Comparison of ENCODE assay signal across 25 mouse cellular contexts in genomic region chr10:95709903-95710660, GRCm38 (mm10). TPM values are rescaled to one million over a fixed set of nuclear protein-coding genes. Genes with fewer than 3 reads are reported as not detected.
DNase-seq lines count a peak whose midpoint lies in the region; ATAC-seq and TF ChIP-seq lines count a peak whose summit lies in the region.
"Had no signal": no experiment of that assay in that cellular context is flagged by ENCODE, and none has a peak within 500 bp of the region (broad histone marks: within the 10 kb centered on the region; RNA-seq: fewer than 3 reads in every experiment).

No protein-coding gene starts in this region.

- H3K4me2 ChIP-seq in hindbrain, embryonic 13.5 days, result no peak overlapping the region
- H3K4me2 ChIP-seq in embryonic facial prominence, embryonic 13.5 days, result no peak overlapping the region
- no peak overlapping the region for H3K4me2 ChIP-seq in limb, embryonic 14.5 days (replicated peaks; ENCODE audit: low read depth, low read length, severe bottlenecking)

- DNase-seq in hindbrain, embryonic 10.5 days (ENCODE audit: low spot score), result no peak
- DNase-seq in brain, embryonic 14.5 days (ENCODE audit: low read depth), result peak; percentile 56
- peak; percentile 73 for DNase-seq in limb, embryonic 14.5 days (ENCODE audit: low spot score)
- DNase-seq in cerebellum, adult 11-12 months, result no peak
- no peak for DNase-seq in thymus, adult 2 months
- DNase-seq: adrenal gland, adult 8-10 months; cerebellum, adult 8-10 months; kidney, adult 9 months; layer of hippocampus, postnatal 36 days; left cerebral cortex, postnatal 4 days; lung, postnatal 10 days; retina, postnatal 1 day had no signal

- H3K4me3 ChIP-seq in hindbrain, embryonic 10.5 days, result no peak overlapping the region
- H3K4me3 ChIP-seq in hindbrain, embryonic 13.5 days, result no peak overlapping the region
- no peak overlapping the region for H3K4me3 ChIP-seq in embryonic facial prominence, embryonic 13.5 days
- no peak overlapping the region for H3K4me3 ChIP-seq in limb, embryonic 14.5 days (replicated peaks; ENCODE audit: low read length)
- no peak overlapping the region for H3K4me3 ChIP-seq in thymus, adult 2 months (ENCODE audit: control insufficient read depth, insufficient read depth, low read length)
- H3K4me3 ChIP-seq: erythroblast, embryonic 14.5 days; megakaryocyte, embryonic 14.5 days had no signal

- no peak overlapping the region for H3K9ac ChIP-seq in hindbrain, embryonic 13.5 days
- H3K9ac ChIP-seq in embryonic facial prominence, embryonic 13.5 days, result no peak overlapping the region
- H3K9ac ChIP-seq in limb, embryonic 14.5 days (ENCODE audit: low read depth, low read length, severe bottlenecking), result no peak overlapping the region

- TF ChIP-seq CTCF in brain, embryonic 14.5 days (IDR thresholded peaks at IDR 0.05; ENCODE audit: borderline replicate concordance, extremely low read depth, insufficient read depth, insufficient read length), result no peak
- no peak for TF ChIP-seq CTCF in thymus, adult 2 months (IDR thresholded peaks at IDR 0.05; ENCODE audit: borderline replicate concordance, control insufficient read depth, extremely low read depth, insufficient read depth, low read length, poor library complexity)

- H3K27me3 ChIP-seq in hindbrain, embryonic 10.5 days (ENCODE audit: insufficient read depth, poor library complexity, severe bottlenecking), result no peaks in the 10 kb centered on the region
- no peaks in the 10 kb centered on the region for H3K27me3 ChIP-seq in hindbrain, embryonic 13.5 days
- H3K27me3 ChIP-seq in embryonic facial prominence, embryonic 13.5 days, result no peaks in the 10 kb centered on the region
- H3K27me3 ChIP-seq in limb, embryonic 14.5 days (ENCODE audit: control insufficient read depth, insufficient read depth, low read length), result no peaks in the 10 kb centered on the region
- no peaks in the 10 kb centered on the region for H3K27me3 ChIP-seq in thymus, adult 2 months (ENCODE audit: control insufficient read depth, insufficient read depth, low read length)
- H3K27me3 ChIP-seq: CH12.LX; megakaryocyte, embryonic 14.5 days had no signal

- H3K9me3 ChIP-seq in hindbrain, embryonic 10.5 days, result no peaks in the 10 kb centered on the region
- no peaks in the 10 kb centered on the region for H3K9me3 ChIP-seq in hindbrain, embryonic 13.5 days
- no peaks in the 10 kb centered on the region for H3K9me3 ChIP-seq in embryonic facial prominence, embryonic 13.5 days
- no peaks in the 10 kb centered on the region for H3K9me3 ChIP-seq in limb, embryonic 14.5 days (ENCODE audit: control insufficient read depth, low read length)
- H3K9me3 ChIP-seq: megakaryocyte, embryonic 14.5 days had no signal

- no peak for ATAC-seq in hindbrain, embryonic 13.5 days (ENCODE audit: low FRiP score)
- no peak for ATAC-seq in embryonic facial prominence, embryonic 13.5 days (ENCODE audit: insufficient number of reproducible peaks, insufficient read depth, low FRiP score, low TSS enrichment, low read depth)
- ATAC-seq in limb, embryonic 14.5 days (ENCODE audit: low FRiP score, low read depth), result no peak
- no peak for ATAC-seq in megakaryocyte progenitor cell, adult 5-6 weeks (replicated peaks; ENCODE audit: poor library complexity)

- H3K27ac ChIP-seq in hindbrain, embryonic 10.5 days, result peak overlapping the region; percentile 25
- no peak overlapping the region for H3K27ac ChIP-seq in hindbrain, embryonic 13.5 days
- peak overlapping the region; percentile 66 for H3K27ac ChIP-seq in embryonic facial prominence, embryonic 13.5 days
- no peak overlapping the region for H3K27ac ChIP-seq in limb, embryonic 14.5 days (replicated peaks; ENCODE audit: low read depth, low read length)
- no peak overlapping the region for H3K27ac ChIP-seq in thymus, adult 2 months (ENCODE audit: control insufficient read depth, insufficient read depth, low read length)

- TF ChIP-seq POLR2A in brain, embryonic 14.5 days (IDR thresholded peaks at IDR 0.05; ENCODE audit: borderline replicate concordance, extremely low read depth, insufficient read depth, insufficient read length, poor library complexity, severe bottlenecking), result no peak
- TF ChIP-seq POLR2A in limb, embryonic 14.5 days (IDR thresholded peaks at IDR 0.05; ENCODE audit: borderline replicate concordance, extremely low read depth, insufficient read depth, insufficient read length), result no peak
- TF ChIP-seq POLR2A in thymus, adult 2 months (IDR thresholded peaks at IDR 0.05; ENCODE audit: control insufficient read depth, extremely low read depth, insufficient read depth, low read length, poor library complexity), result no peak

- peaks cover 35% of the 10 kb centered on the region for H3K4me1 ChIP-seq in hindbrain, embryonic 10.5 days (replicated peaks)
- H3K4me1 ChIP-seq in hindbrain, embryonic 13.5 days (replicated peaks), result peaks cover 6% of the 10 kb centered on the region; the same call in 1 of the 2 replicates
- peaks cover 51% of the 10 kb centered on the region for H3K4me1 ChIP-seq in embryonic facial prominence, embryonic 13.5 days
- peaks cover 45% of the 10 kb centered on the region for H3K4me1 ChIP-seq in limb, embryonic 14.5 days (ENCODE audit: control insufficient read depth, insufficient read depth, low read length)
- H3K4me1 ChIP-seq in thymus, adult 2 months (replicated peaks; ENCODE audit: control insufficient read depth, insufficient read depth, low read length), result peaks cover 22% of the 10 kb centered on the region

- no peaks in the 10 kb centered on the region for H3K36me3 ChIP-seq in hindbrain, embryonic 10.5 days
- H3K36me3 ChIP-seq in hindbrain, embryonic 13.5 days, result no peaks in the 10 kb centered on the region
- no peaks in the 10 kb centered on the region for H3K36me3 ChIP-seq in embryonic facial prominence, embryonic 13.5 days
- H3K36me3 ChIP-seq in limb, embryonic 14.5 days (ENCODE audit: control insufficient read depth, insufficient read depth, low read length), result no peaks in the 10 kb centered on the region
- H3K36me3 ChIP-seq in thymus, adult 2 months (ENCODE audit: control insufficient read depth, insufficient read depth, low read length), result no peaks in the 10 kb centered on the region

- 70% methylated on average over 8 of the region's 8 CpGs for WGBS in hindbrain, embryonic 10.5 days
- WGBS in hindbrain, embryonic 13.5 days, result 66% methylated on average over 8 of the region's 8 CpGs
- WGBS in embryonic facial prominence, embryonic 13.5 days, result 54% methylated on average over 8 of the region's 8 CpGs
- 47% methylated on average over 8 of the region's 8 CpGs for WGBS in limb, embryonic 14.5 days
- WGBS in thymus, adult 2 months, result 86% methylated on average over 8 of the region's 8 CpGs

RNA-seq across cellular contexts. Expression of gene Anapc15-ps, which starts 36.8 kb away (rescaled TPM):
- not detected in 2 replicates for polyA plus RNA-seq in hindbrain, embryonic 10.5 days (2016; fragmentation: Nextera tagmentation; extraction: Ambion mirVana)
- polyA plus RNA-seq in hindbrain, embryonic 13.5 days (2015; fragmentation: Nextera tagmentation; extraction: Ambion mirVana), result not detected in 2 replicates
- polyA plus RNA-seq in brain, embryonic 14.5 days (2012; rRNA removed), result 0.34 and 0.49 TPM in 2 replicates
- not detected in 2 replicates for polyA plus RNA-seq in embryonic facial prominence, embryonic 13.5 days (2015; fragmentation: Nextera tagmentation; extraction: Ambion mirVana)
- polyA plus RNA-seq in limb, embryonic 14.5 days (2012; rRNA removed), result 0.31 TPM in 1 of 2 replicates, not detected in the other
- not detected in 2 replicates for polyA plus RNA-seq in limb, embryonic 14.5 days (2014; fragmentation: Nextera tagmentation; extraction: Ambion mirVana)
- 0.46 TPM in 1 of 2 replicates, not detected in the other for total RNA-seq in megakaryocyte progenitor cell, adult 5-6 weeks (2015)
- total RNA-seq in megakaryocyte progenitor cell, adult 5-6 weeks (2017), result 0.75 and 1.7 TPM in 2 replicates
- polyA plus RNA-seq in thymus, adult 2 months (2012; rRNA removed), result not detected in 2 replicates
- total RNA-seq: hematopoietic stem cell, adult 5-6 weeks; layer of hippocampus, adult 18-20 months; layer of hippocampus, postnatal 36 days; left cerebral cortex, postnatal 4 days; neutrophil, adult 5-6 weeks had no signal
- polyA plus RNA-seq: cortical plate, adult 2 months; erythroblast, embryonic 14.5 days; gonadal fat pad, adult 2 months; heart, embryonic 14.5 days; liver, embryonic 16.5 days had no signal

Comparison
In these comparisons a context has a peak if more than half of its experiments do, and no peak if none do; other contexts are left out.
1. H3K27ac ChIP-seq: peak in hindbrain, embryonic 10.5 days (single experiment) and embryonic facial prominence, embryonic 13.5 days (single experiment); none in hindbrain, embryonic 13.5 days (single experiment), limb, embryonic 14.5 days (single experiment) and thymus, adult 2 months (single experiment).
2. DNase-seq: peak in brain, embryonic 14.5 days (single experiment) and limb, embryonic 14.5 days (single experiment); none in hindbrain, embryonic 10.5 days (single experiment), cerebellum, adult 11-12 months (single experiment) and thymus, adult 2 months (single experiment).